Mouse (Mus musculus) C2C12 (cell line): ENCODE measurements around the gene Ckmt2. TPM values are rescaled to one million over a fixed set of nuclear protein-coding genes. Genes with fewer than 3 reads are reported as not detected.

Experiments
- H3K27me3 ChIP-seq: one replicate; pipeline ENCODE4 v1.6.1; 2011; ENCODE audit not compliant: control insufficient read depth, insufficient read depth, insufficient read length
- H3K36me3 ChIP-seq: one replicate; pipeline ENCODE4 v1.6.1; 2011; ENCODE audit not compliant: control insufficient read depth, insufficient read depth
- H3K4me3 ChIP-seq: one replicate; pipeline ENCODE4 v1.5.1; 2011; ENCODE audit warnings: mild to moderate bottlenecking, control low read depth; ENCODE audit not compliant: poor library complexity, insufficient read depth, severe bottlenecking
- H3K79me2 ChIP-seq: one replicate; pipeline ENCODE4 v1.6.1; 2011; ENCODE audit not compliant: control insufficient read depth, insufficient read depth
- H3K79me3 ChIP-seq: one replicate; pipeline ENCODE4 v1.6.1; 2011; ENCODE audit warnings: low read depth, control low read depth
- H3ac ChIP-seq: one replicate; pipeline ENCODE3; 2011; ENCODE audit warnings: low read depth; ENCODE audit not compliant: control insufficient read depth, insufficient read length
- CEBPB ChIP-seq: IDR thresholded peaks from one replicate; pipeline ENCODE4 v1.6.1; 2011; ENCODE audit warnings: low read depth, mild to moderate bottlenecking, control low read depth, moderate library complexity
- CTCF ChIP-seq: IDR thresholded peaks from one replicate; pipeline ENCODE4 v1.5.1; 2011; ENCODE audit not compliant: control insufficient read depth, insufficient read depth, insufficient read length
- FOSL1 ChIP-seq: IDR thresholded peaks from one replicate; pipeline ENCODE4 v1.8.0; 2011; ENCODE audit warnings: mild to moderate bottlenecking, low read length; ENCODE audit not compliant: poor library complexity, insufficient read depth, severe bottlenecking
- MAX ChIP-seq: IDR thresholded peaks from one replicate; pipeline ENCODE4 v1.6.1; 2011; ENCODE audit warnings: mild to moderate bottlenecking, control low read depth
- MYOD1 ChIP-seq: IDR thresholded peaks from one replicate; pipeline ENCODE4 v1.6.1; 2011; ENCODE audit warnings: low read depth; ENCODE audit not compliant: control insufficient read depth, insufficient read length
- MYOG ChIP-seq: IDR thresholded peaks from one replicate; pipeline ENCODE4 v1.6.1; 2011; ENCODE audit not compliant: control insufficient read depth, insufficient read length; ENCODE audit errors: extremely low read depth
- USF1 ChIP-seq: IDR thresholded peaks from one replicate; pipeline ENCODE4 v1.6.1; 2011; ENCODE audit warnings: low read depth, mild to moderate bottlenecking, control low read depth, moderate library complexity
- polyA plus RNA-seq: library from polyadenylated mRNA; unstranded; fragments of >200 nt; fragmentation: generic; extraction: Trizol; gene quantifications from one replicate; pipeline ENCODE4 v1.2.1, GENCODE M21; 2012; ENCODE audit warnings: missing spikeins

Ckmt2 gene
- polyA plus RNA-seq, 1 experiment, result not detected

GRCm38 (mm10) chr13:91814670-91815069 is 62.0 kb downstream of the Ckmt2 start:
- Histone ChIP-seq H3K27me3 (no peaks in the 10 kb centered on the region), H3K36me3 (no peaks in the 10 kb centered on the region), H3K79me2 (no peaks in the 10 kb centered on the region), H3ac (no peak overlapping the region), H3K4me3 (no peak overlapping the region), H3K79me3 (no peaks in the 10 kb centered on the region)
- TF ChIP-seq MYOD1 (no peak), FOSL1 (no peak), CEBPB (no peak), USF1 (no peak), MAX (no peak)

GRCm38 (mm10) chr13:91809476-91809875 is 67.2 kb downstream of the Ckmt2 start:
- H3K27me3 ChIP-seq, result no peaks in the 10 kb centered on the region
- H3K79me3 ChIP-seq, result peaks cover 22% of the 10 kb centered on the region
- no peak for TF ChIP-seq MYOD1
- no peak for TF ChIP-seq USF1
- no peak for TF ChIP-seq CTCF
- TF ChIP-seq MAX, result no peak
- TF ChIP-seq MYOG, result no peak
- no peak for TF ChIP-seq CEBPB
- TF ChIP-seq FOSL1, result no peak
- H3ac ChIP-seq, result no peak overlapping the region
- H3K36me3 ChIP-seq, result peaks cover 18% of the 10 kb centered on the region
- H3K79me2 ChIP-seq, result peaks cover 29% of the 10 kb centered on the region
- H3K4me3 ChIP-seq, result no peak overlapping the region

- peaks cover 23% of the 10 kb centered on the region for H3K36me3 ChIP-seq
- no peaks in the 10 kb centered on the region for H3K27me3 ChIP-seq
- H3K79me2 ChIP-seq, result peaks cover 33% of the 10 kb centered on the region
- peak overlapping the region; percentile 92 for H3ac ChIP-seq
- peaks cover 27% of the 10 kb centered on the region for H3K79me3 ChIP-seq
- H3K4me3 ChIP-seq, result peak overlapping the region; percentile 87
- TF ChIP-seq FOSL1 (no peak), CTCF (no peak), MYOG (no peak)
Observed at GRCm38 (mm10) chr13:91807874-91808575, 68.7 kb downstream of the Ckmt2 start.

GRCm38 (mm10) chr13:91807155-91807839 is 69.4 kb downstream of the Ckmt2 start, which contains the start of gene Zcchc9:
Zcchc9 (minus strand) TSS chr13:91807705.
- peaks cover 23% of the 10 kb centered on the region for H3K36me3 ChIP-seq
- H3K27me3 ChIP-seq, result no peaks in the 10 kb centered on the region
- H3K79me3 ChIP-seq, result peaks cover 27% of the 10 kb centered on the region
- peak within 1 kb of the TSS; percentile 92 for H3ac ChIP-seq
- peaks cover 33% of the 10 kb centered on the region for H3K79me2 ChIP-seq
- peak; percentile 72 for TF ChIP-seq MAX
- TF ChIP-seq CEBPB, result no peak
- peak within 1 kb of the TSS; percentile 87 for H3K4me3 ChIP-seq

Other genes with a start within 250 kb of the Ckmt2 start
- 0.05 TPM for gene Acot12, start 135.4 kb downstream of the Ckmt2 start, polyA plus RNA-seq
- 16.4 TPM for gene Zcchc9, start 69.2 kb downstream of the Ckmt2 start, polyA plus RNA-seq